Mouse (Mus musculus) myocyte (in vitro differentiated cells): Measurements from ENCODE around the gene Gm17267. TPM values are rescaled to one million over a fixed set of nuclear protein-coding genes. Genes with fewer than 3 reads are reported as not detected.
"Not testable (repeated sequence)": the region's sequence is repeated elsewhere in the genome, so short reads cannot be mapped to it uniquely, and the experiment has no call there.

ENCODE experiments used
- H3K27me3 ChIP-seq: one replicate; pipeline ENCODE4 v1.6.1; 2011; ENCODE audit not compliant: control insufficient read depth, insufficient read depth, insufficient read length
- H3K36me3 ChIP-seq: one replicate; pipeline ENCODE4 v1.6.1; 2011; ENCODE audit not compliant: control insufficient read depth, insufficient read depth
- H3K4me2 ChIP-seq: one replicate; pipeline ENCODE4 v1.6.1; 2011; ENCODE audit warnings: low read depth, control low read depth
- H3K4me3 ChIP-seq: one replicate; pipeline ENCODE4 v1.5.1; 2011; ENCODE audit warnings: mild to moderate bottlenecking, control low read depth, moderate library complexity
- H3K79me2 ChIP-seq: one replicate; pipeline ENCODE4 v1.6.1; 2011; ENCODE audit not compliant: control insufficient read depth, insufficient read depth
- H3ac ChIP-seq: one replicate; pipeline ENCODE4 v1.6.1; 2011; ENCODE audit not compliant: control insufficient read depth, insufficient read length
- polyA plus RNA-seq: library from polyadenylated mRNA; unstranded; fragments of >200 nt; fragmentation: generic; extraction: Trizol; gene quantifications from one replicate; pipeline ENCODE4 v1.2.1, GENCODE M21; 2012; ENCODE audit warnings: missing spikeins

The Gm17267 gene
- not detected for polyA plus RNA-seq

GRCm38 (mm10) chrX:126017257-126017656 lies at the start of gene Gm17267:
Gm17267 (plus strand) TSS chrX:126017557.
- H3K27me3 ChIP-seq, H3K4me2 ChIP-seq, H3K36me3 ChIP-seq, H3ac ChIP-seq, H3K79me2 ChIP-seq, H3K4me3 ChIP-seq: not testable (repeated sequence)
